Mouse (Mus musculus) induced T-regulatory cell, adult 2 months (primary cell): ENCODE measurements around the gene Serpina3b.

Source experiments
- DNase-seq: peaks from one replicate; pipeline ENCODE4 v3.0.0-alpha.2; 2012; ENCODE audit warnings: low read depth

Serpina3b gene

DNA sequence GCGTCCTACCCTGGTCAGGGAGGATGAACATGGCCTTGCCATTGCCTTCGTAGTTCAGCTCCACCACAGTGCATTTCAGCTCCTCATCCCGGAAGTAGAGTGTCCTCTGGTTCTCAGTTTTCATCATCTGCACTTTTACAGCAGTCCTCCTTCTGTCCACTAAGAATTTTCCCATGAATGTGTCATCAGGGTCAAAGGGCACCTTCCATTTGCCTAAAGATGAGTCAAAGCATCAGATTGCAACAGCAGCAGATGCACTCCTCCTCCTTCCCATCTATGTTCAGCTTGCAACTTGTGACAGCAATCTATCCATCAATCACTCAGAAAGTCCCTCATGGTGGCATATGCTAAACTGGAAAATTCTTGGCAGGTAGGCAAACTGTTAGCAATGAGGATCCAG is 47.8 kb downstream of the Serpina3b start:
- no peak for DNase-seq

DNA sequence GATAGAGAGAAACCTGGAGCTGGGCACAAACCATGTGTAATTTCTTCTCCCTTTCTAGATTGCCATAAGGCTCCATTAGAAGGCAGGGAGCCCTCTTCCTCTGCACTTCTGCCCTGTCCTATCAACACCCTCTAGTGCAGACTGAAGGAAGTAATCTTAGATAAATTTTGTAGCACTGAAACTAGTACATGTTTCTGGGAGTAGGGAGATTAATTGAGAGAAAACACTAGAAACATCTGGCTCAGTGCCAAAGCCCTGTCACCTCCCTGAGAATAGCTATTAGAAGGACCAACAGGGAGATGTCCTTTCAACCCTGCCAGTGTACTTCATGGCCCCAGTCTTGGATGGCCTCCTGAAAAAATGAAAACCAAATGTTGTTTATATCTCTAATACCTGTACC is 50.8 kb downstream of the Serpina3b start:
- DNase-seq = no peak

DNA sequence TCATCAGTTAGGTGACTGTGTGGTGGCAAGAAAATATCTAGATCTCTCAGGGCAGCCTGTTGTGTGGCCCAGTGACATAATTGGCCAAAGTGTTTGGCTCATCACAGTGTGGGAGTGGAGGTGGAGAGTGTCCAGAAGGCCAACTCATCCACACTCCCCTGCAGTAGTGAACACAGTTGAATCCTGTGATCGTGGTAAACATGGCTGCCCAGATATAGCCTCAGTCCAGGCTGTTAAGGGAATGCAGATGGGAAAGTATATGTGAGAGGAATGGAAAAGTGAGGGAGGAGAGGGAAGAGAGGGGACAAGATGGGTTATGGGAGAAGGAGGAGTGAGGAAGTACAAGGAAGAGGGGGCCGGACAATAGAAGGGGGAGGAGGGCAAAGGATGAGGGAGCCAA is 51.2 kb downstream of the Serpina3b start:
- no peak for DNase-seq

DNA sequence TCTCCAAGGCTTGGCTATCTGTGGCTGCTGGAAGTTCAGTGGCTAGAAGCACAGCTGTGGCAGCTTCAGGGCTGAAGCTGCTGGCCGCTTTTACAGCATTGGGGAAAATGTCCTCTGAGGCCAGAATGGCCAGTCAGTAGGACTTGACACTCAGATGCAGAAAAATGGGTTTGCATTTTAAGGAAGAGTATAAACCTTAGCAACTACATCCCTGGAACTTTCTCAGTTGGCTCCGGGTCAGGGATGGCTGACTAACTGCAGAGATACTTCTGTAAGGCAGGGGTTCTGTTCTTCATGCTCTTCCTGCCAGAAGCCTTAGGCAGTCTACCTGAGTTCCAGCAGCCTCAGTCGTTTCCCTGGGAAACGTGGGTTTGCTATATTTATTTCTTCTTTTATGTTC is 57.2 kb downstream of the Serpina3b start:
- no peak for DNase-seq

DNA sequence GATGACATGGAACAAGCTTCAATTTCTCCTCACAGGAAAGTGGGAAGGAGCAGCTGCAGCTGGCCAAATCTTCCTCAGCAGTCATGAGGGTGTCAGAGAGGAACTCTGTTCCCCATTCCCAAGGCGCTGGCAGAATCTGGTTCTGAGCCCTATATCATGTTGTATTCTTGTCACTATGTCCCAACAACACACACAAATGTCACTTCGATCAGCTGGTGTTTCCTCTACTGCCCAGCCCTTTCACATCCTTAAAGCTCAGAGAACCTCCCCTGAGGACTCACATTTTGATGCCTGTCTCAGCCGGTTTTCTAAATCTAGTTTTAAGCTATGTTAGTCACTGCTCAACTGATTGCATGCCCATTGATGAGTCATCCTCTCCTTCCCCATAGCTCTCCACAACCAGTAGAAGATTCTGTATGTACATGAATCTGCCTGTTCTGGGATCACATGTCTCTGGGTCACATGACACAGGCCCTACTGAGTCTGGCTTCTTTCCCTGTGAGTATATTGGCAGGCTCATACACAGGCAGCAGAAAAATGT is 58.3 kb downstream of the Serpina3b start:
- no peak for DNase-seq
